Comparison of ENCODE assay signal across 13 mouse cellular contexts in the genomic region with DNA sequence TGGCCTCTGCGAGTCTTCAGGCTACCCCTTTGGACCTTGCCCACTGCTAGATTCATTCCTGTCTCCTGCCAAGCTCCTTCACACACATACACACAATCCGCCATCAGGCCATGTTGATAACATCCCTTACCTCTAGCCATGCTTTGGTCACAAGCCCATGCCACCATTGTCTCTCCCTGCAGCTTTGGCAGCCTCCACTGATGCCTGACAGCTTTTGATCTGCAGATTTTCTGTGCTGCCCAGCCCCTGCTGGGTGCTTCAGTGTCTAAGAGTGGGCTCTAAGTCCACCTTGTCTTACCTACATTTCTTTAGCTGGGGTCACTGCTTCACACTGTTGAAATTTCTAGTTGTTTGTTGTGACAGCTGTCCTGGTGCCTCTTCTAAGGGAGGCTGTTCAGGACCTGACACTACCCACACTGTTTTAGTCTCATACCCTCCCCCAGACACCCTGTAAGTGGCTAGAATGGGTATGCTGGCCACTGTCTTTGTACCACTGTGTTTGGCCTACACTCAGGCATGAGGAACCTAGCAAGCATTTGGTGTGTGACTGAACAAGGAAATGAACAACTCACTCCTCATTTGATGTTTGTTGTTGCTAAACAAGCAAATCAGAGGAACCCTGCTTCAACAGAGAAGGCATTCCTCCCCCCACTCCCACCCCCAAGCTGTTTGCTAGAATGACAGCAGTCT.
"Had no signal": no experiment of that assay in that cellular context is flagged by ENCODE, and none has a peak within 500 bp of the region (broad histone marks: within the 10 kb centered on the region; RNA-seq: fewer than 3 reads in every experiment).

No protein-coding gene starts in this region.

- H3K27ac ChIP-seq: left cerebral cortex, adult 2 months; liver, embryonic 13.5 days had no signal

- H3K36me3 ChIP-seq: liver, embryonic 13.5 days had no signal

- H3K4me2 ChIP-seq: liver, embryonic 13.5 days; midbrain, embryonic 11.5 days had no signal

- H3K9ac ChIP-seq: liver, embryonic 13.5 days had no signal

- H3K27me3 ChIP-seq: liver, embryonic 13.5 days had no signal

- H3K9me3 ChIP-seq: liver, embryonic 13.5 days had no signal

- DNase-seq: kidney, adult 9 months; kidney, postnatal 10 days; kidney, postnatal 4 days; layer of hippocampus, adult 9-11 months; layer of hippocampus, postnatal 36 days; liver, embryonic 13.5 days; lung, adult 2 months; lung, postnatal 14 days; midbrain, embryonic 14.5 days; thymus, adult 18-20 months; thymus, postnatal 36 days had no signal

- H3K4me3 ChIP-seq: left cerebral cortex, adult 2 months; liver, embryonic 13.5 days had no signal
